Mouse (Mus musculus) stomach, postnatal 0 days (tissue): ENCODE measurements around the gene Amh. TPM values are rescaled to one million over a fixed set of nuclear protein-coding genes. Genes with fewer than 3 reads are reported as not detected.

ENCODE experiments used
- ATAC-seq: fragments of 200-750 bp; cut with Nextera tagmentation; 2 replicates; pipeline ENCODE4 v1.8.0; 2017; ENCODE audit not compliant: low FRiP score, low TSS enrichment
- DNase-seq: peaks from one replicate; pipeline ENCODE4 v3.0.0-alpha.2; 2016; ENCODE audit warnings: low spot score
- H3K27ac ChIP-seq: fragments of 300-500 bp; sonication (generic); replicated peaks from 2 replicates; pipeline ENCODE4 v1.5.1; 2014; ENCODE audit warnings: mild to moderate bottlenecking, control low read depth
- H3K27me3 ChIP-seq: fragments of 300-500 bp; sonication (generic); 2 replicates; pipeline ENCODE4 v1.6.1; 2014; ENCODE audit warnings: low read length; ENCODE audit not compliant: control insufficient read depth, insufficient read depth
- H3K36me3 ChIP-seq: fragments of 300-500 bp; sonication (generic); 2 replicates; pipeline ENCODE4 v1.6.1; 2014; ENCODE audit warnings: low read length, mixed read lengths; ENCODE audit not compliant: control insufficient read depth, insufficient read depth
- H3K4me1 ChIP-seq: fragments of 300-500 bp; sonication (generic); replicated peaks from 2 replicates; pipeline ENCODE4 v1.6.1; 2014; ENCODE audit warnings: antibody characterized with exemption; ENCODE audit not compliant: control insufficient read depth, insufficient read depth
- H3K4me2 ChIP-seq: fragments of 300-500 bp; sonication (generic); replicated peaks from 2 replicates; pipeline ENCODE4 v1.6.1; 2014; ENCODE audit warnings: low read depth, mild to moderate bottlenecking, control low read depth, moderate library complexity
- H3K4me3 ChIP-seq: fragments of 300-500 bp; sonication (generic); 2 replicates; pipeline ENCODE4 v1.5.1; 2014; ENCODE audit warnings: low read depth, low read length, control low read depth
- H3K9ac ChIP-seq: fragments of 300-500 bp; sonication (generic); 2 replicates; pipeline ENCODE4 v1.6.1; 2014; ENCODE audit warnings: mild to moderate bottlenecking, low read length, control low read depth, mixed read lengths
- H3K9me3 ChIP-seq: fragments of 300-500 bp; sonication (generic); 2 replicates; pipeline ENCODE4 v1.6.1; 2016; ENCODE audit warnings: low read length; ENCODE audit not compliant: control insufficient read depth
- CTCF ChIP-seq: IDR thresholded peaks from 2 replicates; pipeline ENCODE4 v1.5.1; 2016; ENCODE audit warnings: antibody characterized with exemption, low read depth, mild to moderate bottlenecking, moderate library complexity
- EP300 ChIP-seq: optimal IDR thresholded peaks from 2 replicates; pipeline ENCODE3; 2016; ENCODE audit warnings: antibody characterized with exemption
- WGBS: fragments of 180-500 bp; shearing (Covaris S2); extraction: QIAGEN DNeasy Blood & Tissue Kit; methylation state at CpG from one replicate; pipeline ENCODE4 v1.1.7; 2014; 5-methylcytosine and 5-hydroxymethylcytosine counted together
- polyA plus RNA-seq: library from polyadenylated mRNA; unstranded; fragments of >200 nt; fragmentation: Nextera tagmentation; extraction: Ambion mirVana; gene quantifications from 2 replicates; pipeline ENCODE4 v1.2.1, GENCODE M21; 2015

Amh gene
- polyA plus RNA-seq, 1 experiment from 2014 or later: 6.8 TPM

- ATAC-seq (no peak), DNase-seq (no peak)
- no peak overlapping the region for H3K9ac ChIP-seq
- H3K27me3 ChIP-seq: no peaks in the 10 kb centered on the region
- 45% methylated on average over 6 of the region's 6 CpGs for WGBS
- no peaks in the 10 kb centered on the region for H3K9me3 ChIP-seq
- no peaks in the 10 kb centered on the region for H3K4me1 ChIP-seq
- H3K4me3 ChIP-seq: no peak overlapping the region
- TF ChIP-seq EP300: no peak
- no peak for TF ChIP-seq CTCF
- H3K36me3 ChIP-seq: no peaks in the 10 kb centered on the region
- H3K4me2 ChIP-seq: no peak overlapping the region
- H3K27ac ChIP-seq: no peak overlapping the region
Measured at GRCm38 (mm10) chr10:80818599-80819281, 13.7 kb downstream of the Amh start.

- H3K9ac ChIP-seq: no peak overlapping the region
- H3K27me3 ChIP-seq: no peaks in the 10 kb centered on the region
- H3K4me2 ChIP-seq: no peak overlapping the region
- no peaks in the 10 kb centered on the region for H3K4me1 ChIP-seq
- 33% methylated on average over 3 of the region's 3 CpGs for WGBS
- no peak for TF ChIP-seq CTCF
- no peak for TF ChIP-seq EP300
- ATAC-seq (no peak), DNase-seq (no peak)
- H3K27ac ChIP-seq: no peak overlapping the region
- H3K36me3 ChIP-seq: no peaks in the 10 kb centered on the region
- H3K9me3 ChIP-seq: no peaks in the 10 kb centered on the region
- H3K4me3 ChIP-seq: no peak overlapping the region
Measured at GRCm38 (mm10) chr10:80819406-80819805, 14.4 kb downstream of the Amh start.

GRCm38 (mm10) chr10:80821991-80822390 lies 16.9 kb downstream of the Amh start:
- no peak for DNase-seq

GRCm38 (mm10) chr10:80822528-80822927 lies 17.5 kb downstream of the Amh start:
- Histone ChIP-seq H3K4me3 (no peak overlapping the region), H3K27me3 (no peaks in the 10 kb centered on the region), H3K9me3 (no peaks in the 10 kb centered on the region), H3K4me2 (no peak overlapping the region), H3K4me1 (no peaks in the 10 kb centered on the region), H3K36me3 (no peaks in the 10 kb centered on the region), H3K27ac (no peak overlapping the region), H3K9ac (no peak overlapping the region)
- ATAC-seq (no peak), DNase-seq (no peak)
- no peak for TF ChIP-seq EP300
- no peak for TF ChIP-seq CTCF
- 82% methylated on average over 5 of the region's 5 CpGs for WGBS

More at GRCm38 (mm10) chr10:80821991-80822390, 16.9 kb downstream of the Amh start:
- Histone ChIP-seq H3K27me3 (no peaks in the 10 kb centered on the region), H3K36me3 (no peaks in the 10 kb centered on the region), H3K9ac (no peak overlapping the region), H3K27ac (no peak overlapping the region), H3K4me2 (no peak overlapping the region), H3K9me3 (no peaks in the 10 kb centered on the region), H3K4me3 (no peak overlapping the region), H3K4me1 (no peaks in the 10 kb centered on the region)
- 39% methylated on average over 2 of the region's 2 CpGs for WGBS
- TF ChIP-seq CTCF (peak; percentile 71), EP300 (no peak)
- ATAC-seq: no peak

GRCm38 (mm10) chr10:80823316-80823715 lies 18.3 kb downstream of the Amh start:
- DNase-seq: no peak
- Histone ChIP-seq H3K4me3 (no peak overlapping the region), H3K27me3 (no peaks in the 10 kb centered on the region), H3K9me3 (no peaks in the 10 kb centered on the region), H3K4me2 (no peak overlapping the region), H3K9ac (no peak overlapping the region), H3K4me1 (peaks cover 3% of the 10 kb centered on the region; the same call in 1 of the 2 replicates), H3K36me3 (no peaks in the 10 kb centered on the region), H3K27ac (no peak overlapping the region)
- TF ChIP-seq EP300 (no peak), CTCF (peak; percentile 34)
- 90% methylated on average over 1 of the region's 1 CpGs for WGBS
- ATAC-seq: no peak

- no peaks in the 10 kb centered on the region for H3K9me3 ChIP-seq
- no peaks in the 10 kb centered on the region for H3K27me3 ChIP-seq
- peak overlapping the region; percentile 13; the same call in 1 of the 2 replicates for H3K27ac ChIP-seq
- no peak overlapping the region for H3K9ac ChIP-seq
- DNase-seq: no peak
- no peaks in the 10 kb centered on the region for H3K36me3 ChIP-seq
- no peak overlapping the region for H3K4me3 ChIP-seq
- TF ChIP-seq CTCF: no peak
- no peak for TF ChIP-seq EP300
- H3K4me1 ChIP-seq: peaks cover 3% of the 10 kb centered on the region; the same call in 1 of the 2 replicates
- WGBS: 53% methylated on average over 8 of the region's 8 CpGs
- H3K4me2 ChIP-seq: no peak overlapping the region
- ATAC-seq: no peak
Measured at GRCm38 (mm10) chr10:80823847-80824643, 19.0 kb downstream of the Amh start.
